Mouse (Mus musculus) heart, postnatal 25 days (tissue): Measurements from ENCODE around the gene Hormad2. TPM values are rescaled to one million over a fixed set of nuclear protein-coding genes. Genes with fewer than 3 reads are reported as not detected.

Experiments
- DNase-seq: peaks from one replicate; pipeline ENCODE4 v3.0.0; 2022; ENCODE audit warnings: low spot score
- intact Hi-C: fragments of 180-260 bp; cut with DNase I; formaldehyde crosslinking; loops from one replicate; pipeline ENCODE4 v1.15.1; 2025
- total RNA-seq, 2 experiments: library from RNA; stranded (reverse); gene quantifications; 2 replicates each; pipeline ENCODE4 v1.2.3; 2021

The Hormad2 gene
- not detected for total RNA-seq

DNA sequence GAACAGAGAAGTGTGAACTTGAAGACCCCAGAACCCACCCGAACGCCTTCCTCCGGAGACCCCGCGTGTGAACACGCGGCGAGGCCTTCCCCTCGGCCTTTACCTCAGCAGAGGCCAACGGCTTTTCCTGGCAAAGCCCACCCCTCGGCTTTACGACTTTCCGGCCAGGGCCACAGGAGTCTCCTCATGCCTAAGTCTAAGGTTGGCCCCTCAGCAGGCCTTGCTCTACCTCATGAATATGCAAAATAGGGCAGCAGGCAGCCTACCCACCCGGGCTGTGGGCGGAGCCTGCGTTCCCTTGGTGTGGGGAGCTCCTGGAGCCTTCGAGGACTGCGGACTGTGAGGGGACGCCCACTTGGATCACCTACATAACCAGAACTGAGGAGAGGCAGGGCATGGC lies at the start of gene Hormad2:
TSS of gene Hormad2 (minus strand) at position 128 of the 400 bp plus-strand sequence.
- no peak for DNase-seq
- intact Hi-C loops: no loop called here

DNA sequence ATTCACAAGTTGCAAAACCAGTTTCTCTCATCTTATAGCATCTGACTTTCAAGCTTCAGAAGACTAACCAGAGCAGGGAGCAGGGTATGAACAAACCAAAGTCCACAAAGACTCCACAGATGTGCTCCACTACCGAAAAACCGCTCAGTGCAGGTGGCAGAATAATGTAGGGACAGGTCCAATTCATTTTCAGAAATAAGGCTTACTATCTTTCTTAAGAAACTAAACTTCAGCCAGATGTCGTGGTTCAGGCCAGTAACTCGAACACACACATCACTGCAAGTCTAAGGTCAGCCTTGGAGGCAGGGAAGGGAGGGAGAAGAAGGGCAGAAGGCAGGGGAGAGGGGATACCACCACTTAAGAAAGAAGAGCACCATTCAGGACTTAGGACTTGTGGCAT lies 48.3 kb upstream of the Hormad2 start:
- no peak for DNase-seq
- intact Hi-C loops: no loop called here

DNA sequence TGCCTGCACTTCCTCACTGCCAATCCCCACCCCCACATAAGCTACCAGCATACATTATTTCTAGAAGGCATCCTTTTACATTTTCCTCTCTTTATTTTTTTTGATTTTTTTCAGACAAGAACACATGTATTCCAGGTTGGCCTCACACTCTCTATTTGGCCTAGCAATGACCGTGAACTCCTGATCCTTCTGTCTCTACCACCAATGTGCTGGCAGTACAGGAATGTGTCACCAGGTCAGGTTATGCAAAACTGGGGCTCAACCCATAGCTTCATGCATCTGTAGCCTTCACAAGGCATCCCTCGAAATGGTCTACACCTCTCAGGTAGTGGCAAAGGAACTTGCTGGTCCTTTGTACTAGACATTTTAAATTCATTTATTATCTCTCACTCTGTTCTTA lies 47.9 kb upstream of the Hormad2 start:
- DNase-seq: no peak
- intact Hi-C loops: no loop called here

DNA sequence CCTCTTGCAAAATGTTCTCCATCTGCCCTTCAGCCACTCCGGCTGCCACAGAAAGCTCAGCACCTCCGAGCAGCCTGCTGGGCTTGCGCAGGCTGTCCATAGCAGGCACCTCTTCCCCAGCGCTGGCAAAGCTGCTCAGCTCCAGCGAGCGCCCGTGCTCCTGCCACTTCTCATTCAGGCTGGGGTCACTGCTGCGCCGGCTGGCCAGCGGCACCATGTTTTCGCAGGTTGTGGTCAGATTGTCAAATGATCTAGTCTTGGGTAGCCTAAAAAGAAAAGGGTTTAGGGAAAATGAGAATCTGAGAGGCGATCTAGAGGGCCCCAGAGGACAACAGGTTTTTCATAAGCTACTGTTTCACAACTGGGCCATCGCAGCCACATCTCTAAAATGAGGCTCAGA lies 47.5 kb upstream of the Hormad2 start:
- intact Hi-C loops: no loop called here
- DNase-seq: no peak

DNA sequence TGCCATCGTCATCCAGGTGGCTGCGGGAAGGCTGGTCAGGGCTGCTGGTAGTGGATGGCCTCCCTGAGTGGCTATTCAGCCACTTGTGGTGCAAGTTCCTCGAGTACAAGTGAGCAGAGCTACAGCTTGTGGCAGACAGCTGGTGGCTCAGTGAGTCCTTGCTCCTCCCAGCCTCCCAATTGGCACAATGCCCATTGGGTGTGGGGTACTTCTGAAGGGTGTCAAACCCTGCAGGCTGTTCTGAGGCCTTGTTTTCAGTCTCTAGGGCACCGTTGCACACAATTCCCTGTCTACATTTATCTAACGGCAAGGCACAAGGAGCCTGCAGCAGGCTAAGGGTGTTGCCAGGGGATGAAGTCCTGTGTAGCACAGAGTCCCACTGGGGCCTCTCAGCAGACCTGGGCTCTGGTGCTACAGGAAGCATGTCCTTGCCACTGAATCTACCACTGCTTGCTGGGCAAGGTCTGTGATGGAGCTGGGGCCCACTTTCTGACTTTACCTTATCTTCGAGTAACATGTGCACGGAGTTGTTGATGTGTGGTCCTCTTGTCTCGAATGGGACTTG lies 46.6 kb upstream of the Hormad2 start:
- intact Hi-C loops: no loop called here
- DNase-seq: no peak

DNA sequence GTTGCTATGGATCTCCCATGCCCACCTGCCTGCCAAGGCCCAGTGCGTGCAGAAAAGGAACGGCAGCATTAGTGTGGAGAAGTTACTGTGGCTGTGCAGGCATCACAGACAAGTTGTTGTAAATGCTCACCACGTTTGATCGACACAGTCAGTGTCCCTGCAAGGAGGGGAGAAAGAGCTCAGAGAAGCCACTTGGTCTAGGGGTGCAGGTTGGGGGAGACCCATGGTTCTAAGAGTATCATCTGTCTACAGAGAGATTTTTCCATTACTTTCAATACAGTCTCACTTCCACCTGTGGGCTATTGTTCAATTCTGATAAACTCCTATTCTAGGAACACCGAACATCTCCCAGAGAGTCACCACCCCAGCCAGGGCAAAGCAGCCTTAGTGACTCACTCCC lies 43.6 kb upstream of the Hormad2 start:
- intact Hi-C loops: no loop called here

DNA sequence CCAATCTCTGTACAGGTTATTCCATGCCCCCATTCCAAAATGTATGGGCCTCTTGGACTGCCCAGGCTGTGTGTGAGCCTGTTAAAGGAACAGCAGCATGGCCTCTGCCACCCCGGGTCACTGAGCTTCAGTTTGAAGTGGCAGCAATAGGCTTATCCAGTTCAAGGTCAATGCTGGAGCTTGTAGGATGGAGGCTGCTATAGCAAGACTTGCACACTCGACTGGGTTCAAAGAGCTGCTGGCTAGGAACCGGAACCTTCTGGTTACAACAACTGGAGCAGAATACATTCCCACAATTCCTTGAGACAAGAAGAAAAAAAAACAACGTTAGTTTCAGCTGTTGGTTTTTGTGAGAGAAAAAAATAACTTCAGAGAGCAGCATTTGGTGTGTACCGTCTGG lies 41.7 kb upstream of the Hormad2 start:
- intact Hi-C loops: no loop called here
- no peak for DNase-seq

More for the DNA sequence above, 43.6 kb upstream of the Hormad2 start:
- no peak for DNase-seq

DNA sequence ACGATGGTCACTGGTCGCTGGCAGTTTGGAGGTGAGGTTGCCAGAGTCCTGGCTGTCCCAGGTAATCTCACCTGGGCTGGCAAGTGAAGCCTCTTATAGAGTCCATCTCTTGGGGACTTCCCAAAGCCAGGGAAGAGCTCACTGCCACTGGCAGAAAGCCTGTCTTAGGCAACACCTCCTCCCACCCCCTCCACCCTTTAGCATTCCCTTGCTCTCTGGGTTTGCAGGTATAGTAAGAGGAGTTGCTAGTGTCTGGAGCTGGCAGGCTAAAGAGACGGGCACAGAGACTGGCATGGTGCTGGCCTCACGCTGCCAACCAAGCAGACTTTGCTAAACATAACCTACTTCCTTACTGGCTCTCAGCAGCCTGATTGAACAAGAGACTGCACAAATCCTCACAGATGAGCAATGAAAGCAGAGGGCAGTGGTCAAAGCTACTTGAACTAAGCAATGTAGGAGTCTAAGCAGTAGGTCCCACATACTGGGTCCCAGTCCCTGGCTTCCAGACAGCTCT lies 35.3 kb upstream of the Hormad2 start:
- no peak for DNase-seq
- intact Hi-C loops: no loop called here

DNA sequence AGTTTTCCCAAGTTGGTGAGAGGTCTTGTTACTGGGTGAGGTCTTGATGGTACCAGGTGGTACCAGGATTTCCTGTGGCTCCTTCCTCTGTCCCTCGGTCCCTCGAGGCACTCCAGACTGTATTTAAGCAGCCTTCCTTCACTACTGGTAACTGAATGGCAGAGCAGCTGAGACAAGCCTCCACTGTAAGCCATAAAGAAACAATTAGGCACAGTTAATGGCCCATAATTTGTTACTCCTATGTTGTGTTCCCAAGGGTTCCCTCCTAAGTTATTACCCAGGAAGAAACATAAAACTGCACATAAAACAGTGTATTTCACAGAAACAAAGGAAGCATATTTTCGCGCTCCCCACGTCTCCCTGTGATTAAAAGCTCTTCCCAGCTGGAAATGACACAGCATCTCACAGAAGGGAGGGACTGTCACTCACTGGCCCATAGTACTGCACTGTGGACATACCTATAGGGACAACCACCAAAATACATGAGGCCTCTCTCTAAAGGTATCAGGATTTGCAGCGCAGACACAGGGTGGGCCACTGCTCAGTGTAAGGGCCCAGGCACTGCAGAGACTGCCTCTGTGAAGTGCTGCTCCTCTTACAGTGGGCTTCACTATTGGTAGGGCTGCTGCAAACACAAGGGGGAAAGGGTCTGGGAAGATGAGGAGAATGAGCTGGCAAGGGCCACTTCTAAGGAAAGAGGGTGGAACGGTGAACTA lies 31.7 kb upstream of the Hormad2 start:
- DNase-seq: no peak
- intact Hi-C loops: no loop called here

DNA sequence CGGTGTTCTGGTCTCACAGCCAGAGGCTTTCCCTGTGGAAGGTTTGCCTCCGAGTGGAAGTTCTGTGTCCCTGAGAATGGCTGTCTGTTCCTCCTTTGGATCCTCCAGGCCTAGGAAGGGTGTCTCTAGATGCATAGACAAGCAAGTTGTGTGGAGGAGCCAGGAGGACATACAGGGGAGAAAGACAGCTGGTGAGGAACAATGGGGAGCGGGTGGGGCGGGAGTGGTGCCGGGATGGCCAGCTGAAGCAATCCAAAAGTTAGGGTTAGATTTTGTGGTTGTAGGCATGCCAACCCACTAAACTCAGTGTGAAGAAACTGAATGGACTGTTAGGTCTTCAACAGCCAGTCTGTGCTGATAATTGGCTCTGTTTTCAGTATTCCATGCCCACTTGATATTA lies 30.8 kb upstream of the Hormad2 start:
- no peak for DNase-seq
- intact Hi-C loops: no loop called here

DNA sequence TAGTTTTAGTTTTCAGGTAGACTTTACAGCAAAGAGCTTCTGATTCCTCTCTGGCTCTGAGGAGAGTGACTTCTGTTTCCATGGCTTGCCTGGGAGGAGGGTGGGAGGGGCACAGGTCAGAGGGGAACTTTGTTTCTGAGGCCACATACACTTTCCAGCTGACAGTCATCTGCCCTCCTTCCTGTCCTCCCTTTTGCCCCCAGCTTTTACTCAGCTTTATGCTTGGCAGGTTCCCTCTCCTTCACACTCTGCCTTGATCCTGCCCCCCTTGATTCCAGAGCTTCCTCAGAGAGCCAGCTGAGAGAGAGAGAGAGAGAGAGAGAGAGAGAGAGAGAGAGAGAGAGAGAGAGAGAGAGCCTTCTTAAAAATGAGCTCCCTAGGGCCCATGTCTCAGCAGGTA lies 30.3 kb upstream of the Hormad2 start:
- intact Hi-C loops: no loop called here
- DNase-seq: no peak

DNA sequence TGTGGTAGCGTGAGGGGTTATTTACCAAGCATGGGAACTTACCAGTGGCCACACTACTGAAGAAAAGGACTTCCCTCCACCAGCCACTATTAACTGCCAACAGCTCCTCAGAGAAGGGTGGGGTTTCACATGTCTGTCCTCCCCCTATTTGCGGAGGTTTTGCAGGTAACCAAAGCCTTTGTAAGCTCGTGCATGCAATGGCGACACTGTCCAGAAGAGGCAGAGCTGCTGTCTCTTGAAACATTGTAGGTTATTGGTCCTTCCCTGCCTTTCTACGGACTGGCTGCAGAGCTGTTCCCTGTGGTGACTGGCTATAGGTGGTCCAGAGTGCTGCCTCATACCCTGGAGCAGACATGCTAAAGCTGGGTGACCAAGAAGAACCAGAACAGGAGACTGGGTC lies 28.2 kb upstream of the Hormad2 start:
- intact Hi-C loops: no loop called here

DNA sequence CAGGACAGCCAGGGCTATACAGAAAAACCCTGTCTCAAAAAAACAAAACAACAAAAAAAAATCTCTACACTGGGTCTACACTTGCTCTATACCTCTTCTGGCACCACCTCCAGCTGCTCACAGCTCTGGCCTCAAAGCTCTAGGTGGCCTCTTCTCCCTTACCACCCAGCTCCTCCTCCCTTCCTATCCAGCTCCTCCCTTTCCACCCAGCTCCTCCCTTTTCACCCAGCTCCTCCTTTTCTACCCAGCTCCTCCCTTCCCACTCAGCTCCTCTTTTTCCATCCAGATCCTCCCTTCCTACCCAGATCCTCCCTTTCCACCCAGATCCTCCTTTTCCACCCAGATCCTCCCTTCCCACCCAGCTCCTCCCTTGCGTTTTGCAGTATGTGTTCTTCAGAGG lies 26.5 kb upstream of the Hormad2 start:
- intact Hi-C loops: no loop called here
- DNase-seq: no peak

More for the DNA sequence above, 28.2 kb upstream of the Hormad2 start:
- DNase-seq: no peak

DNA sequence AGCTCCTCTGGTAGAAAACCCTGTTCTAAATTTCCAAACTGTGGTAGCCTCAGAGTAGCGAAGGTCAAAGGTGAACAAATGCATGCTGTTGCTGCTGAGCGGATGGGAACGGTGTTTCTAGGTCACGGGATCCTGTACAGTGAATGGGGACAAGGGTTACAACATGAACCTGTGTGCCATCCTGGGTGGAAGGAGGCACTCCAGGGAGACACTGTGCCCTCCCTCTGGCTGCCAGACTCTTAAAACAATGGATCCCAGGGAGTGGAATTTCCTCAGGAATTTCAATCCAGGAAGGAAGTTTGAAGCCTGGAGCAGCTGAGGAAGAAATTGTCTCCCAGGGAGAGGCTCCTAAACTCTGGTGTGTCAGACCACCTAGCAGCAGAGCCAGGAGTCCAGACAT lies 25.3 kb upstream of the Hormad2 start:
- DNase-seq: no peak
- intact Hi-C loops: no loop called here

DNA sequence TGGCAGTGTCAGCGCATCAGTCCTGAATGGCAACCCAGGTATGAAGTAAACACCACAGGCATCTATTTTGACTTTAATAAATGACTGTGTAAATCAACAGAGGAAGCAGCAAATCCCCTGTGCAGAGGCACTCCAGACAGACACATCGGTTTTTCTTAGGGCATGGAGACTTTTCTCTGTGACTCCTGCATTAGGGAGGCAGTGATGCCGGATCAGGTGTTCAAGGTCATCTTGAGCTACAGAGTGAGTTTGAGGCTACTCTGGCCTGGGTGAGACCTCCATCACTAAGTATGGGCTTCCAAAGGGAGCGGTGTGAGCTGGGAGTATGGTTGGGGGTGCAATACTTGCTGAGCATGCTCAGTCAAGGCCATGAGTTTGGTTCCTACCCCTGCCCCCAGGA lies 23.7 kb upstream of the Hormad2 start:
- intact Hi-C loops: no loop called here
- no peak for DNase-seq

DNA sequence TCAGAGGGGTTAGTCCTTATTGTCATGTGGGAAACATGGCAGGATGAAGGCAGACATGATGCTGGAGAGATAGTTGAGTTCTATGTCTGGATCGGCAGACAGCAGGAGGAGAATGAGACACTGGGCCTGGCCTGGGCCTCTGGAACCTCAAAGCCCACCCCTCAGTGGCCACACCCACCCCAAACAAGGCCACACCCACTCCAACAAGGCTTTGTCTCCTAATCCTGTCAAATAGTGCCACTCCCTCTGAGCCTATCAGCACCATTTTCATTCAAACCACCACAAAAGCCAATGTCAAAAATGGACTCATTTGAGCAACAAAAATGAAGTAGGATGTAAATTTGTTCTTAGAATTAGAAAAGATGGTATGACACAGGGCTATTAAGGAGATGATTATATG lies 23.3 kb upstream of the Hormad2 start:
- intact Hi-C loops: no loop called here
- no peak for DNase-seq

DNA sequence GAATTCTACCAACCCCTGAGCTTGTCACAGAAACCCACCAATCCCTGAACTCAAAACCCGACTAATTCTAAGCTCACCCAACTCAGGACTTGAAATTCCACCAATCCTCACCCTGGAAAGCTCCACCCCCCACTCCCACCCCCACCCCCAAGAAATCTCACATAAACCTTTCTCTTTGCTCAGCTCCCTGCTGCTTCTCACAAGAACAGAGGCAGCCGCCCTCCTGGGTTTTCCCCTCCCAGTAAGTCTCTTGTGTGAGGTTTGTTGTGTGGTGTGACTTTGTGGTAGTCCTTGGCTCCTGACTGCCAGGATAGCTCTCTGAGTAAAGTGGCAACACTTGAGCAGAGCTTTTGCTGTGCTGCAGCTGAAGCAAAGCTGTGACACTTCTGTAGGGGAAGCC lies 22.0 kb upstream of the Hormad2 start:
- no peak for DNase-seq
- intact Hi-C loops: no loop called here

DNA sequence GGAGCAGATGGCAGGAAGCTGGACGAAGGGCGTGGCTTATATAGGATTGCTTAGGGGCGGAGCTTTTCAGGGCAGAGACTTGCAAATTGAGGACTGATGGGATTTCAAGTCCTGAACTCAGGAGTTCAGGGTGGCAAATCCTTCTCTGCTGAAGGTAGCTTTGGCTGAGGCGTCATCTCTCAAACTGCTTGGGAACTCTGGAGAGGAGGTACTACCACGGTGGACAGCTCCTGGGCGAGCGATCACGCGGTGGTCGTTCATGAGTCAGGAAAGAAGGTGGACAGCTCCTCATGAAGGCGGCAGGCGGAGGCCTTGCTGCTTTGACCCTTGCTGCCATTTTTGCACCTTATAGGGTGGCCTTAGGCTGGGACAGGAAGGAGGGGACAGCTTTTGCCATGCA lies 20.2 kb upstream of the Hormad2 start:
- no peak for DNase-seq
- intact Hi-C loops: no loop called here

DNA sequence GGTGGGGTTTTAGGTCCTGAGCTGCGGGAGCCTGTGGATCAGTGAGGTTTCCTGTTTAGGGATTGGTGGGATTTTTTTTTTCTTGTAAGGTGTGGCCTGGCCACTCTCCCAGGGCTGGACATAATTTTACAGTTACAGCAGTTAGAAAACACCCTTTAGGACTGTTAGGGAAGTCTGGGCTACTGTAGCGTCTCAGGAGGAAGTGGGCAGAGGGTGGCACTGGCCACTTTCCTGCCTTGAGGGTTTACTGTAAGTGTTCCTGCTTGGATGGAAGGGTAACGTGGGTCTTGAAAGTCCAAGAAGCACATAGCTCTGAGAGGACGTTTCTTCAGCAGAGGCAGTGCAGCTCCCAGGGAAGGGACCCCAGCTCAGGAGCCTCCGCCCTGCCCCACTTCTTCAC lies 19.7 kb upstream of the Hormad2 start:
- intact Hi-C loops: no loop called here
- DNase-seq: no peak

DNA sequence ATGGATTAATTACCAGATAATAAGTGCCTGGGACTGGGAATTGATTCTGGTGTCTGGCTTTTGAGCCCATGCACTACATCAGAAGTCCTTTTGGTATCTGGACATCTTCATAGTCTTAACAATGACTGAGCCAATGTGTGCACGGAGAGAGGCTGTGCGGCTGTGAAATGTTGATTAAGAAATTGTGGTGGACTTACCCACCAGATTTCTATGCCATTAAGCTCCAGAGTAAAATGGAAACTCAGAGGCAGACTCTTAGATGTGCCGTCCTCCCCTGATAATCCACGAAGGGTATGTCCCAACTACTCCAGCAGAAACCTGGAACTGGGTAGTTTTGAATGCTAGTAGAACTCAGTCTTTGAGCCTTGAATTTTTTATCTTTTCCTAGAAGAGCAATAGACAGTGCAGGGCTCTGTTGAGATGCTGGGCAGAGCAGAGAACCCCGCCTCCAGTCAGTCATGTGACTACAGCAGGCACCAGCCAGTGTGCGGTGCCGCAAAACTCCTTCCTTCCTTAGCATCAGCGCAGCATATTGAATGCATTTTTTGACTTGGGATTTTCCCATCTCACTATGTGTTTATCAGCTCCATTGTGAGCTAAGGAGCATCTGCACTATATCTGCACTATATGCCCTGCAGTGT lies 14.1 kb upstream of the Hormad2 start:
- intact Hi-C loops: no loop called here

DNA sequence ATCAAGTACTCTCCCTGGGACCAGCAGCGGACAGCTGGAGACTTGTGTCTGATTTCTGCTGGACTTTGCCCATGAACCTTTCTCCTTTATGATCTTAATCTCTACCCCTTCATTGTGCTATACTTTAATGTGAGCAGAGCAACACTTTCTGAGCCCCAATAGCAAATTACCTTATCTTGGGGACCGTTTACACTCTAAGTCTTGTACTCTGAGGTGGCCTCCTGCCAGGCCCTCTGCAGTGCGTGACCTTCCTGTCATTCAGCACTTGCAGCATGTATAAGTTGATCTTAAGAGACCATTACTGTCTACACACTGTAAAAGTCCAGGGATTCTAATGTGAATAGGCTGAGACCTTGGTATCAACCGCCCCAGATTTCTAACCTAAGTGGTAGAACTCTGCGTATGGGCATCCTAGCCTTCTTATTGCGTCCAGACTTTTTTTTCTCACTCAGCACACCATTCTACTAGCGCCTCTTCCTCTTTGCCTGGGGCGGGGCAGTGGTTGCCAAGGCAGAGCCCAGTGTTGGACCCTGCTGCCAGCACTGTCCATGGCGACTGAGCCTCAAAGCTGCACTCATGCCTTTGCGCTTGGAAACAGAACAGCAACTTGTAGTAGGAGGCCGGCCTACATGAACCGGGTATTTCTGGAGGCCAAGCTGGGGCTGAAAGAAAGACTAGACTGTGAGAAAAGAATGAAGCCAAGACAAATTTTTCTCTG lies 11.7 kb upstream of the Hormad2 start:
- DNase-seq: no peak
- intact Hi-C loops: no loop called here

More for the DNA sequence above, 14.1 kb upstream of the Hormad2 start:
- no peak for DNase-seq
